Comparison of ENCODE assay signal across 8 mouse cellular contexts in the genomic region with DNA sequence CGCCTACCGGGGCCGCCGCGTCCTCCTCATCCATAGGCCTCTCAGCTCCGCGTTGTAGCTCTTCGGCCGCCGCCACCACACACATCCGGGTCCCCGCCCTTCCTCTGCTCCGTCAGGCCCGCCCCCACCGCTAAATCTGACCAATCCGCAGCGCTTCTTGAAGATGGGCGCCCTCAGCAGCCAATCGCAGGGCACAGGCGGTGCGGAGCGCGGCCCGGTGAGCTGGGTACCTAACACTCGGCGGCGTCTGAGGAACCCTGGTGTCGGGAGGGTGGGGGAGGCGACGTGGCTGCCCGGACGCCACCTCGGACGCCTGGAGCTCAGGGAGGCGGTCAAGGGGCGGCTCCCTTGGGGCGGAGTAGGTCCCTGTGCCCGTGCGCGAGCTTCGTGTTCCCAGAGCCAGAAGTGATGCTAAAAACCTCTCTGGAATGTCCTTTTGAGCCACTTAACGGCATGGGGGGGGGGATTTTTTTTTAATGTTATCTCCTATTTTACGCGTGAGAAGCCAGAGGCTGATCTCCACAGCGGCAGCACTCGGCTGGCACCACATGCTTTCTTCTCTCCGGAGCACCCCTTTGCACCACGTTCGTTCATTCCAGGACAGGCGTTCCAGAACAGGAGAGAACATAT. TPM values are rescaled to one million over a fixed set of nuclear protein-coding genes. Genes with fewer than 3 reads are reported as not detected.
DNase-seq lines count a peak whose midpoint lies in the region; ATAC-seq and TF ChIP-seq lines count a peak whose summit lies in the region.

TSS of gene Spryd3 (minus strand) at position 106 of the 630 bp plus-strand sequence.

- peak; percentile 94 for DNase-seq in 3T3-L1 (ENCODE audit: low read depth, low spot score)
- peak; percentile 96 to 98 for DNase-seq in adrenal gland, postnatal 4 days (ENCODE audit: low spot score in 2 of 2)
- peak; percentile 97 for DNase-seq in embryonic facial prominence, embryonic 14.5 days (ENCODE audit: low spot score)
- peak; percentile 98 to 100 for DNase-seq in heart, adult 2 months
- peak; percentile 97 for DNase-seq in kidney, adult 8-10 months
- DNase-seq in spleen, postnatal 10 days (ENCODE audit: low spot score in 2 of 2): peak; percentile 97 to 99

- no peaks in the 10 kb centered on the region for H3K9me3 ChIP-seq in embryonic facial prominence, embryonic 14.5 days (ENCODE audit: control insufficient read depth, low read length)
- no peaks in the 10 kb centered on the region for H3K9me3 ChIP-seq in limb, embryonic 13.5 days
- H3K9me3 ChIP-seq in midbrain, embryonic 16.5 days (replicated peaks; ENCODE audit: control insufficient read depth, low read length, poor library complexity, severe bottlenecking): no peaks in the 10 kb centered on the region

- ATAC-seq in embryonic facial prominence, embryonic 14.5 days (ENCODE audit: low read depth): peak; percentile 100
- ATAC-seq in limb, embryonic 13.5 days (ENCODE audit: low FRiP score, low read depth): peak; percentile 99
- ATAC-seq in midbrain, embryonic 16.5 days: peak; percentile 99

- TF ChIP-seq EP300 in heart, adult 2 months (IDR thresholded peaks at IDR 0.05; ENCODE audit: insufficient read depth, low read depth, low read length): no peak

- no peaks in the 10 kb centered on the region for H3K79me2 ChIP-seq in heart, adult 2 months (replicated peaks; ENCODE audit: control insufficient read depth, insufficient read depth, low read length)

- peak within 1 kb of the TSS; percentile 84 for H3K4me3 ChIP-seq in embryonic facial prominence, embryonic 14.5 days (ENCODE audit: low read depth, low read length)
- peak within 1 kb of the TSS; percentile 98 for H3K4me3 ChIP-seq in heart, adult 2 months
- peak within 1 kb of the TSS; percentile 81 for H3K4me3 ChIP-seq in limb, embryonic 13.5 days
- peak within 1 kb of the TSS; percentile 91 for H3K4me3 ChIP-seq in midbrain, embryonic 16.5 days (ENCODE audit: low read depth, low read length)

- no peaks in the 10 kb centered on the region for H3K27me3 ChIP-seq in embryonic facial prominence, embryonic 14.5 days (replicated peaks; ENCODE audit: control insufficient read depth, insufficient read depth, low read length)
- no peaks in the 10 kb centered on the region for H3K27me3 ChIP-seq in heart, adult 2 months (ENCODE audit: control insufficient read depth, insufficient read depth, low read length)
- H3K27me3 ChIP-seq in limb, embryonic 13.5 days: no peaks in the 10 kb centered on the region
- no peaks in the 10 kb centered on the region for H3K27me3 ChIP-seq in midbrain, embryonic 16.5 days (ENCODE audit: control insufficient read depth, insufficient read depth, low read depth, low read length)

- intact Hi-C loops in heart, adult 2 months (cut with DNase I): loop anchor here (2.0 kb wide), 1 partner anchor 31 kb away; no protein-coding TSS in a partner anchor

- TF ChIP-seq CTCF in heart, adult 2 months (IDR thresholded peaks at IDR 0.05): no peak

- peak; percentile 57 for TF ChIP-seq POLR2A in heart, adult 2 months (IDR thresholded peaks at IDR 0.05; ENCODE audit: insufficient read depth, low read depth, low read length)

- H3K4me1 ChIP-seq in embryonic facial prominence, embryonic 14.5 days (ENCODE audit: control insufficient read depth, insufficient read depth, low read length): peaks cover 7% of the 10 kb centered on the region; the same call in 1 of the 2 replicates
- no peaks in the 10 kb centered on the region for H3K4me1 ChIP-seq in heart, adult 2 months (ENCODE audit: control insufficient read depth, insufficient read depth, low read length)
- peaks cover 15% of the 10 kb centered on the region for H3K4me1 ChIP-seq in limb, embryonic 13.5 days
- peaks cover 13% of the 10 kb centered on the region for H3K4me1 ChIP-seq in midbrain, embryonic 16.5 days (ENCODE audit: control insufficient read depth, insufficient read depth, low read length)

- peaks cover 21% of the 10 kb centered on the region; the same call in 1 of the 2 replicates for H3K36me3 ChIP-seq in embryonic facial prominence, embryonic 14.5 days (ENCODE audit: control insufficient read depth, insufficient read depth, low read length)
- no peaks in the 10 kb centered on the region for H3K36me3 ChIP-seq in heart, adult 2 months (ENCODE audit: control insufficient read depth, insufficient read depth, low read length)
- H3K36me3 ChIP-seq in limb, embryonic 13.5 days: peaks cover 22% of the 10 kb centered on the region
- H3K36me3 ChIP-seq in midbrain, embryonic 16.5 days (ENCODE audit: control insufficient read depth, insufficient read depth, low read length): 0 out of 2 replicates have a peak, but pooled peaks cover 3% of the 10 kb centered on the region

- whole genome bisulfite sequencing in embryonic facial prominence, embryonic 14.5 days: 1% methylated on average over 33 of the region's 50 CpGs
- WGBS in heart, adult 2 months: under 1% methylated on average over 50 of the region's 50 CpGs
- under 1% methylated on average over 50 of the region's 50 CpGs for WGBS in limb, embryonic 13.5 days
- WGBS in midbrain, embryonic 16.5 days: under 1% methylated on average over 48 of the region's 50 CpGs

- H3K9ac ChIP-seq in embryonic facial prominence, embryonic 14.5 days (ENCODE audit: low read depth, low read length): peak within 1 kb of the TSS; percentile 87
- H3K9ac ChIP-seq in heart, adult 2 months (ENCODE audit: low read depth, low read length): peak within 1 kb of the TSS; percentile 79
- H3K9ac ChIP-seq in limb, embryonic 13.5 days: peak within 1 kb of the TSS; percentile 81
- peak within 1 kb of the TSS; percentile 93 for H3K9ac ChIP-seq in midbrain, embryonic 16.5 days (ENCODE audit: low read depth, low read length)

- H3K4me2 ChIP-seq in embryonic facial prominence, embryonic 14.5 days (ENCODE audit: low read depth, low read length): peak within 1 kb of the TSS; percentile 79
- peak within 1 kb of the TSS; percentile 82 for H3K4me2 ChIP-seq in limb, embryonic 13.5 days (replicated peaks)
- H3K4me2 ChIP-seq in midbrain, embryonic 16.5 days (ENCODE audit: low read length): peak within 1 kb of the TSS; percentile 76

- H3K27ac ChIP-seq in embryonic facial prominence, embryonic 14.5 days (replicated peaks; ENCODE audit: low read depth, low read length): peak within 1 kb of the TSS; percentile 71
- H3K27ac ChIP-seq in heart, adult 2 months: peak within 1 kb of the TSS; percentile 84
- peak within 1 kb of the TSS; percentile 76 for H3K27ac ChIP-seq in limb, embryonic 13.5 days
- H3K27ac ChIP-seq in midbrain, embryonic 16.5 days (ENCODE audit: low read length): peak within 1 kb of the TSS; percentile 89

RNA-seq across cellular contexts. Expression of gene Spryd3, which starts in this region (rescaled TPM):
- total RNA-seq in adrenal gland, postnatal 4 days (2021): 10 to 100 TPM; 32.5 to 35.9 TPM
- 19.2 TPM in 2 replicates for polyA plus RNA-seq in embryonic facial prominence, embryonic 14.5 days (2014; fragmentation: Nextera tagmentation; extraction: Ambion mirVana)
- total RNA-seq in heart, adult 2 months (2021): 10 to 100 TPM; 13.4 to 14.2 TPM
- polyA plus RNA-seq in heart, adult 2 months (2012; rRNA removed): 23.1 and 24.2 TPM in 2 replicates
- 22.9 and 23.2 TPM in 2 replicates for polyA plus RNA-seq in limb, embryonic 13.5 days (2015; fragmentation: Nextera tagmentation; extraction: Ambion mirVana)
- polyA plus RNA-seq in midbrain, embryonic 16.5 days (2015; fragmentation: Nextera tagmentation; extraction: Ambion mirVana): 81.1 and 95.9 TPM in 2 replicates

Comparison
In these comparisons a context has a peak if more than half of its experiments do, and no peak if none do; other contexts are left out.
1. Peak in every context shown above with its lines: DNase-seq, ATAC-seq, H3K4me3 ChIP-seq and H3K27ac ChIP-seq.